ENCODE assay signal across 16 mouse cellular contexts in the genomic region with DNA sequence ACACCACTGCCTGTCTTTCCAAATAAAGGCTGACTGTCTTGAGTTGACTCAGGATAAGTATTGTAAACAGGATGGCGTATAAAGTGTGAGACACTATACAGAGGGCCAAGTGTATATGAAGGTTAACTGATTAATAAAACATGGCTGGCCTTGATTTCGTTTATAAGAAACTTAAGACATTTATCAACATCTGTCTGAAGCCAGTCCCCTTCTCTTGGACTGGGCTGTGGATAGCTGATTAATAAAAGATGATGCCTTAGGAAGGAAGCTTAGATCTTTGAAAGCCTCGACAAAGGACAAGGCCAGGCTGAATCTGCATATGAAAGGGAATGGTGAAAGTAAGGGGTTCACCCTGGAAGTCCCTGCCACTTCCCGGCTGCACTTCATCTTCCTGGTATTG.
DNase-seq lines count a peak whose midpoint lies in the region; ATAC-seq lines count a peak whose summit lies in the region.
"Had no signal": no experiment of that assay in that cellular context is flagged by ENCODE, and none has a peak within 500 bp of the region (broad histone marks: within the 10 kb centered on the region; RNA-seq: fewer than 3 reads in every experiment).

No protein-coding gene starts in this region.

- H3K36me3 ChIP-seq in hindbrain, embryonic 11.5 days (ENCODE audit: control insufficient read depth, insufficient read depth, low read length): no peaks in the 10 kb centered on the region
- H3K36me3 ChIP-seq in hindbrain, embryonic 16.5 days (ENCODE audit: control insufficient read depth, insufficient read depth, low read length): no peaks in the 10 kb centered on the region
- no peaks in the 10 kb centered on the region for H3K36me3 ChIP-seq in midbrain, embryonic 11.5 days (ENCODE audit: control insufficient read depth, insufficient read depth, low read length)

- no peak overlapping the region for H3K4me3 ChIP-seq in hindbrain, embryonic 11.5 days (ENCODE audit: low read depth, low read length)
- no peak overlapping the region for H3K4me3 ChIP-seq in hindbrain, embryonic 16.5 days (ENCODE audit: low read length)
- H3K4me3 ChIP-seq in midbrain, embryonic 11.5 days (ENCODE audit: low read depth, low read length): no peak overlapping the region
- H3K4me3 ChIP-seq: megakaryocyte, embryonic 14.5 days had no signal

- no peak overlapping the region for H3K4me2 ChIP-seq in hindbrain, embryonic 11.5 days (replicated peaks; ENCODE audit: low read depth, low read length)
- no peak overlapping the region for H3K4me2 ChIP-seq in hindbrain, embryonic 16.5 days (ENCODE audit: low read length)
- no peak overlapping the region for H3K4me2 ChIP-seq in midbrain, embryonic 11.5 days
- H3K4me2 ChIP-seq: hindbrain, embryonic 14.5 days had no signal

- peak; percentile 19 for DNase-seq in hindbrain, embryonic 11.5 days (ENCODE audit: low spot score)
- DNase-seq in NIH3T3 (ENCODE audit: low read depth) (peak; percentile 23), ZHBTc4 (ENCODE audit: low read depth, low spot score) (peak; percentile 62)
- peak; percentile 86 for DNase-seq in midbrain, embryonic 11.5 days (ENCODE audit: low spot score, missing footprints)
- DNase-seq in layer of hippocampus, adult 11-12 months (ENCODE audit: low spot score): no peak
- DNase-seq in right cerebral cortex, postnatal 10 days (ENCODE audit: low spot score in 2 of 2): no peak
- DNase-seq: cerebellum, postnatal 14 days; kidney, adult 18-20 months; kidney, postnatal 14 days; liver; thymus, adult 2 months had no signal

- H3K4me1 ChIP-seq in hindbrain, embryonic 11.5 days (replicated peaks; ENCODE audit: control insufficient read depth, insufficient read depth, low read length): no peaks in the 10 kb centered on the region; the same call in 1 of the 2 replicates
- no peaks in the 10 kb centered on the region for H3K4me1 ChIP-seq in hindbrain, embryonic 16.5 days (ENCODE audit: control insufficient read depth, insufficient read depth, low read depth, low read length)
- peaks cover 4% of the 10 kb centered on the region for H3K4me1 ChIP-seq in midbrain, embryonic 11.5 days (ENCODE audit: control insufficient read depth, insufficient read depth, low read length)
- H3K4me1 ChIP-seq: megakaryocyte, embryonic 14.5 days had no signal

- no peak overlapping the region for H3K27ac ChIP-seq in hindbrain, embryonic 11.5 days (ENCODE audit: low read depth, low read length)
- no peak overlapping the region for H3K27ac ChIP-seq in hindbrain, embryonic 16.5 days (ENCODE audit: low read depth, low read length)
- H3K27ac ChIP-seq in midbrain, embryonic 11.5 days (ENCODE audit: low read depth, low read length): no peak overlapping the region
- H3K27ac ChIP-seq: hindbrain, embryonic 14.5 days had no signal

- no peak overlapping the region for H3K9ac ChIP-seq in hindbrain, embryonic 11.5 days (ENCODE audit: low read depth, low read length)
- no peak overlapping the region for H3K9ac ChIP-seq in hindbrain, embryonic 16.5 days (ENCODE audit: low read depth, low read length)
- H3K9ac ChIP-seq in midbrain, embryonic 11.5 days (ENCODE audit: low read length): no peak overlapping the region
- H3K9ac ChIP-seq: hindbrain, embryonic 14.5 days had no signal

- no peaks in the 10 kb centered on the region for H3K27me3 ChIP-seq in hindbrain, embryonic 11.5 days (ENCODE audit: control insufficient read depth, insufficient read depth, low read length)
- no peaks in the 10 kb centered on the region for H3K27me3 ChIP-seq in hindbrain, embryonic 16.5 days (replicated peaks; ENCODE audit: control insufficient read depth, insufficient read depth, low read length)
- no peaks in the 10 kb centered on the region for H3K27me3 ChIP-seq in midbrain, embryonic 11.5 days (ENCODE audit: control insufficient read depth, insufficient read depth, low read length)
- H3K27me3 ChIP-seq: megakaryocyte, embryonic 14.5 days had no signal

- H3K9me3 ChIP-seq in hindbrain, embryonic 11.5 days (ENCODE audit: control insufficient read depth, low read length): no peaks in the 10 kb centered on the region
- H3K9me3 ChIP-seq in hindbrain, embryonic 16.5 days (ENCODE audit: control insufficient read depth, low read length): no peaks in the 10 kb centered on the region
- no peaks in the 10 kb centered on the region; the same call in 1 of the 2 replicates for H3K9me3 ChIP-seq in midbrain, embryonic 11.5 days (ENCODE audit: control insufficient read depth, low read length)

- 17% methylated on average over 4 of the region's 4 CpGs for WGBS in hindbrain, embryonic 11.5 days
- WGBS in hindbrain, embryonic 16.5 days: 10% methylated on average over 4 of the region's 4 CpGs
- 12% methylated on average over 4 of the region's 4 CpGs for WGBS in midbrain, embryonic 11.5 days

- peak; percentile 81 for ATAC-seq in hindbrain, embryonic 11.5 days (ENCODE audit: low FRiP score)
- no peak for ATAC-seq in hindbrain, embryonic 16.5 days
- ATAC-seq in midbrain, embryonic 11.5 days (ENCODE audit: low FRiP score): peak; percentile 89
- ATAC-seq: CD4-positive, CD25-positive, alpha-beta regulatory T cell, adult 4 months; lung, postnatal 0 days had no signal

Comparison
In these comparisons a context has a peak if more than half of its experiments do, and no peak if none do; other contexts are left out.
1. DNase-seq: peak in hindbrain, embryonic 11.5 days (single experiment), NIH3T3 (single experiment), ZHBTc4 (single experiment) and midbrain, embryonic 11.5 days (single experiment); none in layer of hippocampus, adult 11-12 months (single experiment) and right cerebral cortex, postnatal 10 days (0 of 2).